Mouse (Mus musculus) embryonic facial prominence, embryonic 11.5 days (tissue): Measurements from ENCODE around the gene Gm20388. TPM values are rescaled to one million over a fixed set of nuclear protein-coding genes. Genes with fewer than 3 reads are reported as not detected.

Source experiments
- ATAC-seq: fragments of 200-750 bp; cut with Nextera tagmentation; replicated peaks from 2 replicates; pipeline ENCODE4 v1.8.0; 2017; ENCODE audit warnings: low read depth; ENCODE audit not compliant: insufficient number of reproducible peaks, low FRiP score, low TSS enrichment
- DNase-seq: peaks from one replicate; pipeline ENCODE4 v3.0.0-alpha.2; 2015; ENCODE audit warnings: low spot score
- H3K27ac ChIP-seq: fragments of 300-500 bp; sonication (generic); replicated peaks from 2 replicates; pipeline ENCODE4 v1.5.1; 2014; ENCODE audit warnings: mild to moderate bottlenecking, low read depth, low read length, control low read depth
- H3K27me3 ChIP-seq: fragments of 300-500 bp; sonication (generic); 2 replicates; pipeline ENCODE4 v1.6.1; 2014; ENCODE audit warnings: mild to moderate bottlenecking, low read length, moderate library complexity, mixed read lengths; ENCODE audit not compliant: control insufficient read depth, insufficient read depth
- H3K36me3 ChIP-seq: fragments of 300-500 bp; sonication (generic); replicated peaks from 2 replicates; pipeline ENCODE4 v1.6.1; 2014; ENCODE audit warnings: low read depth, mild to moderate bottlenecking, low read length, moderate library complexity, mixed read lengths; ENCODE audit not compliant: control insufficient read depth, insufficient read depth
- H3K4me1 ChIP-seq: fragments of 300-500 bp; sonication (generic); 2 replicates; pipeline ENCODE4 v1.6.1; 2014; ENCODE audit warnings: low read length, mixed read lengths; ENCODE audit not compliant: control insufficient read depth, insufficient read depth
- H3K4me2 ChIP-seq: fragments of 300-500 bp; sonication (generic); 2 replicates; pipeline ENCODE4 v1.6.1; 2014; ENCODE audit warnings: low read depth, mild to moderate bottlenecking, control low read depth, low read length, moderate library complexity
- H3K4me3 ChIP-seq: fragments of 300-500 bp; sonication (generic); 2 replicates; pipeline ENCODE4 v1.5.1; 2014; ENCODE audit warnings: low read depth, low read length, control low read depth
- H3K9ac ChIP-seq: fragments of 300-500 bp; sonication (generic); replicated peaks from 2 replicates; pipeline ENCODE4 v1.6.1; 2014; ENCODE audit warnings: mild to moderate bottlenecking, control low read depth, low read length
- H3K9me3 ChIP-seq: fragments of 300-500 bp; sonication (generic); replicated peaks from 2 replicates; pipeline ENCODE4 v1.6.1; 2016; ENCODE audit warnings: mild to moderate bottlenecking, low read length, inconsistent platforms, mixed read lengths; ENCODE audit not compliant: control insufficient read depth
- WGBS: fragments of 180-500 bp; shearing (Covaris S2); extraction: QIAGEN DNeasy Blood & Tissue Kit; methylation state at CpG from one replicate; pipeline ENCODE4 v1.1.7; 2014; 5-methylcytosine and 5-hydroxymethylcytosine counted together
- polyA plus RNA-seq: library from polyadenylated mRNA; unstranded; fragments of >200 nt; fragmentation: Nextera tagmentation; extraction: Ambion mirVana; gene quantifications from 2 replicates; pipeline ENCODE4 v1.2.1, GENCODE M21; 2014

Gm20388 gene
- polyA plus RNA-seq, 1 experiment from 2014 or later, result 3.1 TPM

DNA sequence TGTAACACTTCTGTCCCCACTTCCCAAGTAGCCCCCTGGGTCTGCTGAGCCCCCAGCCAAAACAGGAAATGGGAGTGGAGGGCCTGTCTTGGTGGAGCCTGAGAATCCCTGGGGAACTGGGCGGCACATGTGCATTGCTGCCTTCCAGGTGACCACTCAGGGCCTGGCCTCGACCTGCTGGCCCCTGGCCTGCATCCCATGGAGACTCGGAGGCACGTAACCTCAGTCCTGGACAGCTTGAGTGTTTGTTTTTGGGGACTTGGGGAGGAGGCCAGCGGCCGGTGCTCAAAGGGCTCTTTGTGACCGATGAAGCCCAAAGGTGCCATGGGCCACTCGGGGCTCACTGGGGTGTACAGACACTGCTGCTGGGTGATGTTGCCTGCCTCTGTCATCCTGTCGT lies 636.9 kb downstream of the Gm20388 start:
- Histone ChIP-seq H3K9me3 (no peaks in the 10 kb centered on the region), H3K27ac (no peak overlapping the region), H3K9ac (no peak overlapping the region), H3K4me3 (no peak overlapping the region), H3K36me3 (no peaks in the 10 kb centered on the region), H3K27me3 (no peaks in the 10 kb centered on the region; the same call in 1 of the 2 replicates), H3K4me1 (peaks cover 39% of the 10 kb centered on the region), H3K4me2 (no peak overlapping the region)
- WGBS, result 46% methylated on average over 9 of the region's 9 CpGs
- ATAC-seq (no peak), DNase-seq (no peak)

GRCm38 (mm10) chr8:120548313-120548761 lies 637.7 kb downstream of the Gm20388 start:
- Histone ChIP-seq H3K4me3 (no peak overlapping the region), H3K4me2 (no peak overlapping the region), H3K9ac (no peak overlapping the region), H3K36me3 (no peaks in the 10 kb centered on the region), H3K27ac (no peak overlapping the region), H3K27me3 (no peaks in the 10 kb centered on the region; the same call in 1 of the 2 replicates), H3K4me1 (peaks cover 33% of the 10 kb centered on the region), H3K9me3 (no peaks in the 10 kb centered on the region)
- DNase-seq (no peak), ATAC-seq (no peak)
- 47% methylated on average over 16 of the region's 16 CpGs for WGBS

DNA sequence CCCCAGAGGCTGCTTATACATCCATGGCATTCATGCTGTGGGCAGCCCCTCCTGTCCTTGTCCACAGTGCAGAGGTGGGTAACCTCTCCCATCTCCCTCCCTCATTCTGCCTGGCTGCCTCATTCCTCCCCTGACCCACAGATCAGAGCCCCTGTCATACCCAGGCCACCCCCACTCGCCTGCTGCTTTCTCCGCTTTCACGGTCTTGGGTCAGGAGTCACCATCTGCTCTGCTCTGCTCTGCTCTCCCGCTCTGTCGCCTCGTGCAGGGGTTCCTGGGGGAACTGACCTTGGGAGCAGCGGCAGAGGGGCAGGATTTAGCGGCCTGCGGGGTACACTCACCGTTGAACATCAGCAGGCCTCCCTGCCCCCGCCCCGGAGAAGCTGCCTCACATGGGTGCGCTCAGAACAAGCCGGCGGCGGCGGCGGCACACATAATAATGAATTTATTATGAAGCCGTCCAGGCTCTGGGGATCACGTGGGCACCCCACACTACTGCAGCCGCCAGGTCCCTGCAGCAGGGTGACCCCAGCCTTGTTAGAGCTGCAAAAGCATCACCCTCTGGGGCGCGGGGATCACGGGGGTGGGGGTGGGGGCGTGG lies 638.8 kb downstream of the Gm20388 start:
- 0 out of 2 replicates have a peak overlapping the region, but pooled peaks have one; percentile 16 for H3K4me3 ChIP-seq
- H3K27me3 ChIP-seq, result no peaks in the 10 kb centered on the region; the same call in 1 of the 2 replicates
- H3K9me3 ChIP-seq, result no peaks in the 10 kb centered on the region
- WGBS, result 6% methylated on average over 25 of the region's 25 CpGs
- peaks cover 33% of the 10 kb centered on the region for H3K4me1 ChIP-seq
- peak overlapping the region; percentile 51 for H3K4me2 ChIP-seq
- no peaks in the 10 kb centered on the region for H3K36me3 ChIP-seq
- H3K27ac ChIP-seq, result peak overlapping the region; percentile 75
- H3K9ac ChIP-seq, result peak overlapping the region; percentile 18; the same call in 1 of the 2 replicates
- DNase-seq (peak; percentile 59), ATAC-seq (peak; percentile 38)

GRCm38 (mm10) chr8:120549922-120550321 lies 639.3 kb downstream of the Gm20388 start:
- Histone ChIP-seq H3K4me3 (no peak overlapping the region), H3K27me3 (no peaks in the 10 kb centered on the region; the same call in 1 of the 2 replicates), H3K9me3 (no peaks in the 10 kb centered on the region), H3K4me2 (peak overlapping the region; percentile 51), H3K9ac (peak overlapping the region; percentile 18; the same call in 1 of the 2 replicates), H3K4me1 (peaks cover 33% of the 10 kb centered on the region), H3K36me3 (no peaks in the 10 kb centered on the region), H3K27ac (peak overlapping the region; percentile 75)
- DNase-seq, result peak; percentile 44
- peak; percentile 61 for ATAC-seq
- 2% methylated on average over 11 of the region's 11 CpGs for WGBS

GRCm38 (mm10) chr8:120550430-120550829 lies 639.8 kb downstream of the Gm20388 start:
- no peak for ATAC-seq
- Histone ChIP-seq H3K4me1 (peaks cover 33% of the 10 kb centered on the region), H3K4me2 (no peak overlapping the region; the same call in 1 of the 2 replicates), H3K36me3 (no peaks in the 10 kb centered on the region), H3K27ac (no peak overlapping the region; the same call in 1 of the 2 replicates), H3K4me3 (no peak overlapping the region), H3K9me3 (no peaks in the 10 kb centered on the region), H3K9ac (no peak overlapping the region; the same call in 1 of the 2 replicates), H3K27me3 (no peaks in the 10 kb centered on the region; the same call in 1 of the 2 replicates)
- DNase-seq, result no peak
- WGBS, result 13% methylated on average over 12 of the region's 12 CpGs

GRCm38 (mm10) chr8:120550937-120551676 lies 640.5 kb downstream of the Gm20388 start:
- H3K27me3 ChIP-seq, result no peaks in the 10 kb centered on the region; the same call in 1 of the 2 replicates
- ATAC-seq, result no peak
- WGBS, result 81% methylated on average over 11 of the region's 11 CpGs
- H3K4me2 ChIP-seq, result no peak overlapping the region
- H3K9ac ChIP-seq, result no peak overlapping the region; the same call in 1 of the 2 replicates
- H3K36me3 ChIP-seq, result no peaks in the 10 kb centered on the region
- H3K4me3 ChIP-seq, result no peak overlapping the region
- no peak overlapping the region; the same call in 1 of the 2 replicates for H3K27ac ChIP-seq
- no peak for DNase-seq
- H3K4me1 ChIP-seq, result peaks cover 39% of the 10 kb centered on the region
- H3K9me3 ChIP-seq, result no peaks in the 10 kb centered on the region

DNA sequence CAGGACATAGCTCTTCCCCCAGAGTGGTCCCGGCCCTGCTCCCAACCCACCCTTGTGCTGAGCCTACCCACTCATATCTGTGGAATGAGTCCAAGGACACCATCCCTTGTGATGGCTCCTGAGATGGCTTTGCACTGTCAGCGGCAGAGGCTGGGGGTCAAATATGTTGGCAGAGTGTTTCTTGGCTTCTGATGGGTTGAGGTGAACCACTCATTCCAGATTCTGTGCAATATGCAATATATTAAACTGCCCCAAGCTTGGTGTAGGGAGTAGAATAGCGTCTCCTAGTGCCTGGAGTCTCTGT lies 641.0 kb downstream of the Gm20388 start:
- H3K9ac ChIP-seq, result no peak overlapping the region; the same call in 1 of the 2 replicates
- ATAC-seq (no peak), DNase-seq (no peak)
- H3K4me2 ChIP-seq, result no peak overlapping the region
- WGBS, result 90% methylated on average over 3 of the region's 3 CpGs
- H3K27me3 ChIP-seq, result no peaks in the 10 kb centered on the region; the same call in 1 of the 2 replicates
- no peaks in the 10 kb centered on the region for H3K9me3 ChIP-seq
- peaks cover 45% of the 10 kb centered on the region for H3K4me1 ChIP-seq
- H3K4me3 ChIP-seq, result no peak overlapping the region
- no peaks in the 10 kb centered on the region for H3K36me3 ChIP-seq
- no peak overlapping the region for H3K27ac ChIP-seq

DNA sequence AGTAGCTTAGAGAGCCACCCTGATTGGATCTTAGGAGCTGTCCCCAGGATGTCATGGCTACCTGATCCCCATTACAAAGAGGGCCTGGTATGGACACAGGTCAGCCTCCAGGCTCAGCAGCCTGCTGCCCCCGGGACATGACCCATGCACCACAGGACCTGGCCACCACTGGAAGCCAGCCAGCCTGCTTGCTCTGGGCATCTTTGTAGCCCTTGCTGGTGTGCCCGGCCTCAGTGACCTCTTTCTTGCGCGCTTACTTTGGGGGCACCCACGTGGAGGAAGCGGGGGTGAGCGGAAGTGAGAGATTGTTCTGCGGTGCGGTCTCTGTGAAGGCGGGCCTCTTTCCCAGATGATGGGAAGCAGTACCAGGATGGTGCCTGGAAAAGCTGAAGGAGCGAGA lies 641.9 kb downstream of the Gm20388 start:
- Histone ChIP-seq H3K4me3 (no peak overlapping the region), H3K27ac (no peak overlapping the region), H3K9me3 (no peaks in the 10 kb centered on the region), H3K27me3 (no peaks in the 10 kb centered on the region; the same call in 1 of the 2 replicates), H3K4me1 (peaks cover 49% of the 10 kb centered on the region), H3K9ac (no peak overlapping the region), H3K4me2 (no peak overlapping the region), H3K36me3 (no peaks in the 10 kb centered on the region)
- DNase-seq (no peak), ATAC-seq (no peak)
- 83% methylated on average over 11 of the region's 11 CpGs for WGBS
